Mouse (Mus musculus): ENCODE data around the gene Tmem200b. TPM values are rescaled to one million over a fixed set of nuclear protein-coding genes. Genes with fewer than 3 reads are reported as not detected.

Tmem200b gene
- polyA plus RNA-seq, 1 experiment: 10.4 TPM

DNA sequence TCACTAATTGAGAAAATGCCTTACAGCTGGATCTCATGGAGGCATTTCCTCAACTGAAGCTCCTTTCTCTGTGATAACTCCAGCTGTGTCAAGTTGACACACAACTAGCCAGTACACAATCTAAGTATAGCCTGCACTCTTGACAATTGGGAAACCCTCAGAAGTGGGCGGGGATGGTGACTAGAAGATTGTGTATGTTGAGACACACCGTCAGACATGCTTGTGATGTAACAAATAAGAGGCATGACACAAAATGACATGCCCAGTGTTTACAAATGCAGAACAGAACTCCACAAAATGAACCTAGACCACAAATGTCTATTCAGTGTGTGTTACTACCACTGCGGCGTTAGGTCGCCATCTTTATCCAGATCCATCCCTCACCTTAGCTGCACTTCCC, 24.5 kb upstream of the Tmem200b start:
- 89% methylated on average over 5 of the region's 5 CpGs for WGBS

DNA sequence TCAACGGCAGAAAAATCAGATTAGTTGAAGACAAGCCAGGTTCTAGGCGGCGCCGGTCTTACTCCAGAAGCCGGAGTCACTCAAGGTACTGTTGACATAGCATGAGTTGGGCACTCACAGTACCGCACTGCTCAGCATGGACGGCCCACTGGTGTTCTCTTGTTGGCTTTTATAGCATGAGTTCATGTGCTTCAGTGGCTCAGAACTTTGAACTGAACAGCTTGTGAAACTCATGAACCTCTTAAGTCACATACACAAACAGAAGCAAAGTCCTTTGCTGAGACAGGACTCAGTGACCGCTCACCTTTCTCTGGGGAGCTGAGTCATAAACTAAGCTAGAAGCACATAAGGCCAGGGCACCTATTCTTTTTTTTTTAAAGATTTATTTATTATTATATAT, 23.8 kb upstream of the Tmem200b start:
- H3K27me3 ChIP-seq (ENCODE audit: control insufficient read depth, insufficient read depth, low read length): no peaks in the 10 kb centered on the region
- H3K27ac ChIP-seq (ENCODE audit: insufficient read depth, low read depth, low read length): peak overlapping the region; percentile 89

More for the DNA sequence above, 24.5 kb upstream of the Tmem200b start:
- Histone ChIP-seq H3K4me3 (ENCODE audit: low read depth, low read length) (no peak overlapping the region), H3K27ac (ENCODE audit: insufficient read depth, low read depth, low read length) (peak overlapping the region; percentile 89), H3K27me3 (ENCODE audit: control insufficient read depth, insufficient read depth, low read length) (no peaks in the 10 kb centered on the region), H3K36me3 (ENCODE audit: control insufficient read depth, insufficient read depth, low read length) (peaks cover 75% of the 10 kb centered on the region), H3K4me1 (ENCODE audit: control insufficient read depth, insufficient read depth, insufficient read length, low read length) (peaks cover 4% of the 10 kb centered on the region)
- TF ChIP-seq POLR2A (IDR thresholded peaks at IDR 0.05; ENCODE audit: low read depth, low read length) (no peak), CTCF (IDR thresholded peaks at IDR 0.05; ENCODE audit: extremely low read depth, insufficient read length, insufficient replicate concordance, low read depth, low read length) (no peak)

DNA sequence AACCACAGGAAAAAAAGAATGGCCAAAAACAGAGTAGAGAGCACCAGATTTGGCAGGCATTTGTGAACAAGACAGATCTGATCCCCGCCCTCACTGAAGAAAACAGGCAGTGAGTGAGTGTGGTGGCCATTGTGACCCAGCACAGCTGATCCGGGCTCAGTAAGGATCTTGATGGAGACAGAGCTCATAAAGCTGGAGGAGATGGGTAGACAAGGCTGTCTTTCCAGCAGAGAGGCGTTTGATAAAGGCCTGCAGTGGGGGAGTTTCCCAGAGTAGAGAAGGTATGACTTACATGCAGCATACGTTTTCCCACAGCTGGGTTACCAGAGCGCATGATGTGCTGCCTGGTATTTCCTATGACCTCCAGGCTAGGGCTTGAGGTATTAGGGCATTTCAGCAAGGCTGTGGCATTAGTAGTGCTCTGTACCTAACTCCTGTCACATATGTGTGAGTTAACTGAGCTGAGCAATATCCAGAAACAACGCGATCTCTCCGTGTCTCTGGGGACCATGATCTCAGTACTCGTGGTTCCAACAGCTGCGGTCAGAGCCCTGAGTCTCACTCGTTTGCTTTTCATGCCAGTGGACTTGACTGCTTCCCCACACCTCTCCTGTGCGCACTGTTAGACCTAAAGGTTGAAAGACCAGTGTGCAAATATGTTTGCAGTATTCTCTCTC, 22.9 kb upstream of the Tmem200b start:
- H3K36me3 ChIP-seq (ENCODE audit: control insufficient read depth, insufficient read depth, low read length): peaks cover 63% of the 10 kb centered on the region
- no peak for TF ChIP-seq CTCF (IDR thresholded peaks at IDR 0.05; ENCODE audit: extremely low read depth, insufficient read length, insufficient replicate concordance, low read depth, low read length)
- TF ChIP-seq POLR2A (IDR thresholded peaks at IDR 0.05; ENCODE audit: low read depth, low read length): no peak
- H3K4me3 ChIP-seq (ENCODE audit: low read depth, low read length): no peak overlapping the region
- H3K27ac ChIP-seq (ENCODE audit: insufficient read depth, low read depth, low read length): no peak overlapping the region
- H3K27me3 ChIP-seq (ENCODE audit: control insufficient read depth, insufficient read depth, low read length): no peaks in the 10 kb centered on the region
- WGBS: 87% methylated on average over 12 of the region's 12 CpGs
- H3K4me1 ChIP-seq (ENCODE audit: control insufficient read depth, insufficient read depth, insufficient read length, low read length): peaks cover 4% of the 10 kb centered on the region

More for the DNA sequence above, 23.8 kb upstream of the Tmem200b start:
- TF ChIP-seq POLR2A (IDR thresholded peaks at IDR 0.05; ENCODE audit: low read depth, low read length) (no peak), CTCF (IDR thresholded peaks at IDR 0.05; ENCODE audit: extremely low read depth, insufficient read length, insufficient replicate concordance, low read depth, low read length) (no peak)
- Histone ChIP-seq H3K36me3 (ENCODE audit: control insufficient read depth, insufficient read depth, low read length) (peaks cover 71% of the 10 kb centered on the region), H3K4me1 (ENCODE audit: control insufficient read depth, insufficient read depth, insufficient read length, low read length) (peaks cover 4% of the 10 kb centered on the region), H3K4me3 (ENCODE audit: low read depth, low read length) (no peak overlapping the region)
- WGBS: 45% methylated on average over 8 of the region's 8 CpGs

DNA sequence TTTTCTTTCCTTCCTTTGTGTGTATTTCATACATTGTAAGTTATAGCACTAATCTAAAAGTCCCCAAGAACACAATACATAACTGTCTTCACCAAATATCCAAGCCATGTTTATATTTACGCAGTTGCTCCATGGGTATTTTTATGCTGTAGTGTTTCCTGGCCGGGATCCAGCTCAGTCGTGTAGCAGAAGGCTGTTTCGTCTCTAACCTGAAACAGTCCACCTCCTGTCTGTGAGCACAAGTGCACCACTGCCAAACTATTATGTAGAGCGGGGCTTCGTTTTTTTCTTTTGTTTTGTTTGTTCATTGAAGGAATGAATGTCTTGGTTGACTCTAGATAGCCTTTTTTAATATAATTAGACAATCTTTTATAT, 22.4 kb upstream of the Tmem200b start:
- H3K36me3 ChIP-seq (ENCODE audit: control insufficient read depth, insufficient read depth, low read length): peaks cover 59% of the 10 kb centered on the region
- TF ChIP-seq POLR2A (IDR thresholded peaks at IDR 0.05; ENCODE audit: low read depth, low read length): no peak
- TF ChIP-seq CTCF (IDR thresholded peaks at IDR 0.05; ENCODE audit: extremely low read depth, insufficient read length, insufficient replicate concordance, low read depth, low read length): no peak
- peaks cover 4% of the 10 kb centered on the region for H3K4me1 ChIP-seq (ENCODE audit: control insufficient read depth, insufficient read depth, insufficient read length, low read length)
- no peak overlapping the region for H3K4me3 ChIP-seq (ENCODE audit: low read depth, low read length)
- WGBS: 74% methylated on average over 6 of the region's 6 CpGs
- H3K27me3 ChIP-seq (ENCODE audit: control insufficient read depth, insufficient read depth, low read length): no peaks in the 10 kb centered on the region
- H3K27ac ChIP-seq (ENCODE audit: insufficient read depth, low read depth, low read length): no peak overlapping the region

DNA sequence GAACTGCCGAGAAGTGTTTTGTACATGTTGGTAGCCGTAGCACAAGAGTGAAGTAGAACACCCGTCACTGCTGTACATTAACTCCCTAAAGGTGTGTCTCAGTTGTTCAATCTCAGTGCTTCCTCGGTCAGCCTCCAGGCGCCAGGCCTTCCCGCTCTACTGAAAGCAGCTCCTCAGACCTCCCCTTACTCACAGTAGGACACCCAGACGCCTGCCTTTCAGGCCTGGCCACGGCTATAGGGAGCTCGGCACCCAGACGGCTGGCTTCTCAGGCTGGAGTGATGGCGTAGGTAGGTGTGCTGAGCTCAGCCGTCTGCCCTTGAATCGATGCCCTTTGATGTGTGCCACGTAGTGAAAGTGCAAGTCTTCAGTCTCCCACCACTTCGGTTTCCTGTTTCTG, 20.5 kb upstream of the Tmem200b start:
- WGBS: 89% methylated on average over 15 of the region's 15 CpGs
- Histone ChIP-seq H3K27me3 (ENCODE audit: control insufficient read depth, insufficient read depth, low read length) (no peaks in the 10 kb centered on the region), H3K36me3 (ENCODE audit: control insufficient read depth, insufficient read depth, low read length) (peaks cover 48% of the 10 kb centered on the region), H3K27ac (ENCODE audit: insufficient read depth, low read depth, low read length) (no peak overlapping the region), H3K4me3 (ENCODE audit: low read depth, low read length) (no peak overlapping the region), H3K4me1 (ENCODE audit: control insufficient read depth, insufficient read depth, insufficient read length, low read length) (peaks cover 4% of the 10 kb centered on the region)
- TF ChIP-seq CTCF (IDR thresholded peaks at IDR 0.05; ENCODE audit: extremely low read depth, insufficient read length, insufficient replicate concordance, low read depth, low read length): no peak
- TF ChIP-seq POLR2A (IDR thresholded peaks at IDR 0.05; ENCODE audit: low read depth, low read length): no peak

DNA sequence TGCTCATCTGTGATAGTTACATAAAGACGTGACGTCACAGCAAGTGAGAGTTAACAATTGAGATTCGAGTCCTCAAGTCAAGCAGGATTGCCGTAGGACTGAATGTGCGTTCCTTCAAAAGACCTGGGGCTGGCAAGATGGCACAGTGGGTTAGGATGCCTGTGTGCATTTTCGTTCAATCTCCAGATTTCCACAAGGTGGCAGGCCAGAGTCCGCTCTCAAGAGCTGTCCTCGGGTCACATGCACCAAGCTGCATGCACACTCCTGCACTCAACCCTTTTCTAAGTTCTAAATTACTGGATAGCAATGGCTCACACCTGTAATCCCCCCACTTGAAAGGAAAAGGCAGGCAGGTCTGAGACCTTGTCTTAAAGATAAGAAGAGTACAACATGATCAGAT, 17.1 kb upstream of the Tmem200b start:
- Histone ChIP-seq H3K27me3 (ENCODE audit: control insufficient read depth, insufficient read depth, low read length) (no peaks in the 10 kb centered on the region), H3K4me1 (ENCODE audit: control insufficient read depth, insufficient read depth, insufficient read length, low read length) (no peaks in the 10 kb centered on the region), H3K36me3 (ENCODE audit: control insufficient read depth, insufficient read depth, low read length) (peaks cover 28% of the 10 kb centered on the region), H3K4me3 (ENCODE audit: low read depth, low read length) (no peak overlapping the region), H3K27ac (ENCODE audit: insufficient read depth, low read depth, low read length) (no peak overlapping the region)
- TF ChIP-seq POLR2A (IDR thresholded peaks at IDR 0.05; ENCODE audit: low read depth, low read length) (no peak), CTCF (IDR thresholded peaks at IDR 0.05; ENCODE audit: extremely low read depth, insufficient read length, insufficient replicate concordance, low read depth, low read length) (peak; percentile 49; the same call in 1 of the 2 replicates)
- WGBS: 55% methylated on average over 8 of the region's 8 CpGs

DNA sequence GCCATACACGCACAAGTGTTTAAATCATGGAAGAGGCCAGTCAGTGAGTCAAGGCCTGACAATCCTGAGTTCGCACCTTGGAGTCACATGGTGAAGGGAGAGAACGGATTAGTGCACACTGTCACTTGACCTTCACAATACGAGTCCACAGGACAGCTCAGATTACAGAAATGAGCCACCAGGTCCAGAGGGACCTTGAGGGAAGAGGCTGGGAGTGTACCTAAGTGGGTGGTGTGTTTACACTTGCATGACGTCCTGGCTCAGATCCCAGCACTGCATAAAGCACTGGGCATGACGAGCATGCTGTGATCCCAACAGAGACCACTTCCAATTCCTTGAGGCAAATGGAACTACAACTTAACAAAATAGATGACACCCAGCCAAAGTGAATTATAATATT, 15.1 kb upstream of the Tmem200b start:
- H3K27me3 ChIP-seq (ENCODE audit: control insufficient read depth, insufficient read depth, low read length): no peaks in the 10 kb centered on the region
- H3K27ac ChIP-seq (ENCODE audit: insufficient read depth, low read depth, low read length): no peak overlapping the region
- H3K4me3 ChIP-seq (ENCODE audit: low read depth, low read length): no peak overlapping the region
- H3K4me1 ChIP-seq (ENCODE audit: control insufficient read depth, insufficient read depth, insufficient read length, low read length): peaks cover 2% of the 10 kb centered on the region; the same call in 1 of the 2 replicates
- TF ChIP-seq CTCF (IDR thresholded peaks at IDR 0.05; ENCODE audit: extremely low read depth, insufficient read length, insufficient replicate concordance, low read depth, low read length) (no peak), POLR2A (IDR thresholded peaks at IDR 0.05; ENCODE audit: low read depth, low read length) (no peak)
- 23% methylated on average over 6 of the region's 6 CpGs for WGBS
- H3K36me3 ChIP-seq (ENCODE audit: control insufficient read depth, insufficient read depth, low read length): peaks cover 9% of the 10 kb centered on the region
